Mouse (Mus musculus) testis, adult 2 months (tissue): ENCODE measurements around the gene Gm6685. TPM values are rescaled to one million over a fixed set of nuclear protein-coding genes. Genes with fewer than 3 reads are reported as not detected.

Experiments
- H3K27ac ChIP-seq: fragments of 200-500 bp; 2 replicates; pipeline ENCODE4 v1.5.1; 2012; ENCODE audit warnings: low read depth, low read length; ENCODE audit not compliant: control insufficient read depth, insufficient read depth
- H3K27me3 ChIP-seq: fragments of 200-500 bp; 2 replicates; pipeline ENCODE4 v1.6.1; 2012; ENCODE audit warnings: mild to moderate bottlenecking, low read length, moderate library complexity; ENCODE audit not compliant: control insufficient read depth, insufficient read depth
- H3K36me3 ChIP-seq: fragments of 200-500 bp; 2 replicates; pipeline ENCODE4 v1.6.1; 2012; ENCODE audit warnings: mild to moderate bottlenecking, low read length; ENCODE audit not compliant: control insufficient read depth, insufficient read depth
- H3K4me1 ChIP-seq: fragments of 200-500 bp; 2 replicates; pipeline ENCODE4 v1.6.1; 2012; ENCODE audit warnings: low read length; ENCODE audit not compliant: control insufficient read depth, insufficient read depth
- H3K4me3 ChIP-seq: fragments of 200-500 bp; 2 replicates; pipeline ENCODE4 v1.5.1; 2012; ENCODE audit warnings: low read depth, mild to moderate bottlenecking, low read length, moderate library complexity, mixed read lengths; ENCODE audit not compliant: control insufficient read depth
- CTCF ChIP-seq: fragments of 200-500 bp; IDR thresholded peaks from 2 replicates; pipeline ENCODE4 v1.5.1; 2012; ENCODE audit warnings: low read depth, mild to moderate bottlenecking, inconsistent platforms, low read length, moderate library complexity; ENCODE audit not compliant: control insufficient read depth, insufficient read depth, insufficient replicate concordance
- POLR2A ChIP-seq: fragments of 200-500 bp; IDR thresholded peaks from 2 replicates; pipeline ENCODE4 v1.6.1; 2012; ENCODE audit warnings: low read depth, mild to moderate bottlenecking, inconsistent platforms, low read length, moderate library complexity; ENCODE audit not compliant: control insufficient read depth
- polyA plus RNA-seq: library from polyadenylated mRNA; depleted of rRNA; stranded (reverse); fragments of >200 nt; gene quantifications from 2 replicates; pipeline ENCODE4 v1.2.3, GENCODE M21; 2012; rRNA removed

Gene Gm6685
- polyA plus RNA-seq, 1 experiment, result 15.5 TPM

GRCm38 (mm10) chr11:28341887-28342286, 2.2 kb upstream of the Gm6685 start:
- no peak overlapping the region for H3K4me3 ChIP-seq
- no peaks in the 10 kb centered on the region for H3K4me1 ChIP-seq
- H3K36me3 ChIP-seq, result no peaks in the 10 kb centered on the region
- H3K27me3 ChIP-seq, result no peaks in the 10 kb centered on the region
- TF ChIP-seq POLR2A, result no peak
- TF ChIP-seq CTCF, result no peak
- H3K27ac ChIP-seq, result no peak overlapping the region

GRCm38 (mm10) chr11:28327878-28328277, 11.8 kb downstream of the Gm6685 start:
- Histone ChIP-seq H3K4me1 (no peaks in the 10 kb centered on the region), H3K27ac (no peak overlapping the region), H3K4me3 (no peak overlapping the region), H3K36me3 (no peaks in the 10 kb centered on the region), H3K27me3 (no peaks in the 10 kb centered on the region)
- TF ChIP-seq POLR2A (no peak), CTCF (no peak)

GRCm38 (mm10) chr11:28313396-28313795, 26.3 kb downstream of the Gm6685 start:
- H3K27ac ChIP-seq, result no peak overlapping the region
- no peak overlapping the region for H3K4me3 ChIP-seq
- no peaks in the 10 kb centered on the region for H3K27me3 ChIP-seq
- TF ChIP-seq CTCF, result no peak
- TF ChIP-seq POLR2A, result no peak
- H3K4me1 ChIP-seq, result no peaks in the 10 kb centered on the region
- no peaks in the 10 kb centered on the region for H3K36me3 ChIP-seq

GRCm38 (mm10) chr11:28307723-28308122, 31.9 kb downstream of the Gm6685 start:
- H3K4me1 ChIP-seq, result no peaks in the 10 kb centered on the region
- H3K4me3 ChIP-seq, result no peak overlapping the region
- H3K36me3 ChIP-seq, result no peaks in the 10 kb centered on the region
- H3K27ac ChIP-seq, result no peak overlapping the region
- TF ChIP-seq CTCF (no peak), POLR2A (no peak)
- no peaks in the 10 kb centered on the region for H3K27me3 ChIP-seq

GRCm38 (mm10) chr11:28290440-28290839, 49.2 kb downstream of the Gm6685 start:
- Histone ChIP-seq H3K36me3 (no peaks in the 10 kb centered on the region), H3K27me3 (no peaks in the 10 kb centered on the region), H3K4me1 (no peaks in the 10 kb centered on the region), H3K4me3 (no peak overlapping the region), H3K27ac (no peak overlapping the region)
- TF ChIP-seq CTCF, result no peak
- no peak for TF ChIP-seq POLR2A

Other genes with a start within 250 kb of the Gm6685 start
- 0.08 and 0.09 TPM in 2 replicates for gene Ccdc85a, start 244.5 kb upstream of the Gm6685 start, polyA plus RNA-seq